Mouse (Mus musculus) forebrain, embryonic 10.5 days (tissue): ENCODE data around the gene Lysmd4. TPM values are rescaled to one million over a fixed set of nuclear protein-coding genes. Genes with fewer than 3 reads are reported as not detected.

Experiments used
- polyA plus RNA-seq: library from polyadenylated mRNA; unstranded; fragments of >200 nt; fragmentation: Nextera tagmentation; extraction: Ambion mirVana; gene quantifications from 2 replicates; pipeline ENCODE4 v1.2.1, GENCODE M21; 2016

Lysmd4 gene
- polyA plus RNA-seq, 1 experiment from 2014 or later, result 11.2 TPM

Other genes starting within 250 kb of the Lysmd4 start
- 22.4 and 23.2 TPM in 2 replicates for gene Mef2a, start 150.3 kb downstream of the Lysmd4 start, polyA plus RNA-seq